Mouse (Mus musculus) hindbrain, embryonic 11.5 days (tissue): ENCODE measurements around the gene Lats2. TPM values are rescaled to one million over a fixed set of nuclear protein-coding genes. Genes with fewer than 3 reads are reported as not detected.
A peak's percentile ranks its signal among the peaks of the same experiment; 100 is the strongest.
"Not testable (repeated sequence)": the region's sequence is repeated elsewhere in the genome, so short reads cannot be mapped to it uniquely, and the experiment has no call there.

Experiments
- ATAC-seq: fragments of 200-750 bp; cut with Nextera tagmentation; 2 replicates; pipeline ENCODE4 v1.8.0; 2017; ENCODE audit warnings: mild to moderate bottlenecking, moderate TSS enrichment, moderate library complexity; ENCODE audit not compliant: low FRiP score
- DNase-seq: peaks from one replicate; pipeline ENCODE4 v3.0.0-alpha.2; 2015; ENCODE audit warnings: low spot score
- H3K27ac ChIP-seq: fragments of 300-500 bp; sonication (generic); 2 replicates; pipeline ENCODE4 v1.5.1; 2014; ENCODE audit warnings: mild to moderate bottlenecking, low read depth, low read length
- H3K27me3 ChIP-seq: fragments of 300-500 bp; sonication (generic); 2 replicates; pipeline ENCODE4 v1.6.1; 2014; ENCODE audit warnings: mild to moderate bottlenecking, low read length, moderate library complexity, mixed read lengths; ENCODE audit not compliant: control insufficient read depth, insufficient read depth
- H3K36me3 ChIP-seq: fragments of 300-500 bp; sonication (generic); 2 replicates; pipeline ENCODE4 v1.6.1; 2014; ENCODE audit warnings: mild to moderate bottlenecking, low read length, moderate library complexity, mixed read lengths; ENCODE audit not compliant: control insufficient read depth, insufficient read depth
- H3K4me1 ChIP-seq: fragments of 300-500 bp; sonication (generic); replicated peaks from 2 replicates; pipeline ENCODE4 v1.6.1; 2014; ENCODE audit warnings: low read length, mixed read lengths; ENCODE audit not compliant: control insufficient read depth, insufficient read depth
- H3K4me2 ChIP-seq: fragments of 300-500 bp; sonication (generic); replicated peaks from 2 replicates; pipeline ENCODE4 v1.6.1; 2014; ENCODE audit warnings: mild to moderate bottlenecking, low read depth, low read length
- H3K4me3 ChIP-seq: fragments of 300-500 bp; sonication (generic); 2 replicates; pipeline ENCODE4 v1.5.1; 2014; ENCODE audit warnings: low read depth, low read length
- H3K9ac ChIP-seq: fragments of 300-500 bp; sonication (generic); 2 replicates; pipeline ENCODE4 v1.6.1; 2014; ENCODE audit warnings: low read depth, low read length
- H3K9me3 ChIP-seq: fragments of 300-500 bp; sonication (generic); 2 replicates; pipeline ENCODE4 v1.6.1; 2016; ENCODE audit warnings: low read length; ENCODE audit not compliant: control insufficient read depth
- WGBS: fragments of 180-500 bp; shearing (Covaris S2); extraction: QIAGEN DNeasy Blood & Tissue Kit; methylation state at CpG from one replicate; pipeline ENCODE4 v1.1.7; 2014; 5-methylcytosine and 5-hydroxymethylcytosine counted together
- polyA plus RNA-seq: library from polyadenylated mRNA; unstranded; fragments of >200 nt; fragmentation: Nextera tagmentation; extraction: Ambion mirVana; gene quantifications from 2 replicates; pipeline ENCODE4 v1.2.1, GENCODE M21; 2014

Gene Lats2
- polyA plus RNA-seq, 1 experiment from 2014 or later: 13.2 TPM

DNA sequence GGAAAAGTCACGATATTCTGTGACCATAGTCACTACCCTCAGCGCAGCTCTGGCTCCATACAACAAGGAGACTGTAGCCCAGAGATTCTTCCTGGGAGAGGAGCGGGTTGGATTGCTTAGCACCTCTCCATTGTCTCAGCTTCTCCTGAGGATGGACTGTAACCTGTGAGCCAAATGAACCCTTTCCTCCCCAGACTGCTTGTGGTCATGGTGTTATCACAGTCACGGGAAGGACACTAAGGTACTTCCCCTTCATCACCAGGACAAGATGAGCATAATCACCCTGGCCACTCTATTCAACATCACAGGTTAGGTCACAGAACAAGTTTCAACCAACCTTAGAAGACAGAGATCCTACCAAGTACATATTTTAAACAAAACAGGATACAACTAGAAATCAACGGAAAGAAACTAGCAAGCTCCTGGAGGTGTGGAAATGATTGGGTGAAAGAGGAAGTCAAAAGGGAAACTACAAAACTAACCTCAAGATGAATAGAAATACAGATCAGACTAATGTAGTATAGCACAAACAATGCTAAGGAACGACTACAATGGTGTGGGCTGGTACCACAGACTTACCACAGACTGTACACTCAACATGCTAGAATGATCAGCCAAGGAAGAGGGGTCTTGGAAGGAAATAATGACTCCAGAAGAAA is 14.1 kb upstream of the Lats2 start:
- Histone ChIP-seq H3K4me1 (no peaks in the 10 kb centered on the region), H3K4me2 (no peak overlapping the region), H3K9me3 (no peaks in the 10 kb centered on the region), H3K36me3 (no peaks in the 10 kb centered on the region), H3K27ac (no peak overlapping the region), H3K9ac (no peak overlapping the region), H3K27me3 (no peaks in the 10 kb centered on the region), H3K4me3 (no peak overlapping the region)
- DNase-seq (no peak), ATAC-seq (no peak)
- WGBS: 81% methylated on average over 6 of the region's 6 CpGs

DNA sequence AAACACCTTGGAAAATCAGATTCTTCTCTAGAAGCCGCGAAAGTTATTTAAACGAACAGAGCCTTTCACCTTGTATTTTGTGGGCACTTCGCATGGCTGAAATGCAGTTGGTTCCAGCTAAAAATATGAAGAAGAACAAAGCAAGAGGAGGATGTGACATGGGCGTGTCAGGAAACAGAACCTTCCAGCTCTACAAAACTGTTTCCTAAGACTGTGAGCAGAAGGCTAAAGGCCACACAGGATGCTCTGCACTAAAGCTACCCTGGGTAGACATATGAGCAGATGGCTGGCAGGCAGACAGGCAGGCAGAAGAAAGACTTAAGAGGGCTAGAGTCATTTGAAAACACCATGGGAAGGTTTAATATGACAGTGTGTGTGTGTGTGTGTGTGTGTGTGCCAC is 10.9 kb upstream of the Lats2 start:
- WGBS: 95% methylated on average over 5 of the region's 5 CpGs
- no peak for DNase-seq
- H3K4me2 ChIP-seq: no peak overlapping the region
- H3K36me3 ChIP-seq: no peaks in the 10 kb centered on the region
- H3K4me3 ChIP-seq: no peak overlapping the region
- H3K9me3 ChIP-seq: no peaks in the 10 kb centered on the region
- ATAC-seq: no peak
- no peaks in the 10 kb centered on the region for H3K27me3 ChIP-seq
- H3K27ac ChIP-seq: no peak overlapping the region
- H3K9ac ChIP-seq: no peak overlapping the region
- H3K4me1 ChIP-seq: no peaks in the 10 kb centered on the region

DNA sequence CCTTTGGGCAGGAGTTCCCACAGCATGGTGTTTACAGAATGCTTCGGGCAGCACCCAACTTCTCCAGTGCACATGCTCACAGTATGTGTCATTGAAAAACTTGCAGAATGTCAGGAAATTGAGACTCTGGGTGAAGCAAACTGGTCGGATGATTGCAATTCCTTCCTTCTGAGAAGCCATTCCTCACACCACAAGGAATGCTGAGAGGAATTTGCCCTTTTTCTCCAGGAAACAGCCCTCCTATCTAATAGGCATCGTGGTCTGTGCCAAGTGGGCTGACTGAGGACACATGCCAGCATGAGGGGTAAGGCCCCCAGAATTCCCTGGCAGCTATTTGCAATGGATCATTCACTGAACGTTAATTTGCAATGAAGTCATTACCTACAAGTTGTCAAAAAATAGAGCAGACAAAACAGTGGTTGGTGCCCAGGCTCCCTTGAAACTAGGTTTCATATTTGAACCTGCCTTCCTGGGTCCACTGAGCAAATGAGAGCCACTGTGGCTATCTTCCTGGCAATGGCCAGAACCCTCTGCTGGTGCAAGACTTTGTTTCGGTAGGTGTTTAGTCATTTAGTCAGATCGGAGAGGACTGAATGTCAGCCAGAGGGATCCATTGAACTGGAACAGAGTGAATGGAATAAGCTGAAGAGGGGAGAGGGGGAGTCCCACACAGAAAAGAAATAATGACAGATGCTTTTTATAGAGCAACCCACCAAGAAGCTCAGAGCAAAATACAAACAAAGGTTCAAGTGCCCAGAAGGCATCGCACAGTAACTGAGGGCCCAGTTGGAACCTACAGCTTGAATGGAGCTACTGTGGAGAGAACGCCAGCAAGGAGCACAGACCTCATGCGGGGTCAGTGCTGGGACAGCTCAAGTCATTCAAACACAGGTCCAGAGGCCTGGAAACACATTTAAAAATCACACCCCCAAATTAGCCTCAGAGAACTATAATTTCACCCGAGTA is 2.5 kb upstream of the Lats2 start:
- H3K27ac ChIP-seq: no peak overlapping the region
- no peak overlapping the region for H3K9ac ChIP-seq
- no peaks in the 10 kb centered on the region for H3K9me3 ChIP-seq
- no peaks in the 10 kb centered on the region for H3K27me3 ChIP-seq
- no peak overlapping the region for H3K4me2 ChIP-seq
- DNase-seq (no peak), ATAC-seq (peak; percentile 14; the same call in 1 of the 2 replicates)
- no peaks in the 10 kb centered on the region for H3K36me3 ChIP-seq
- H3K4me1 ChIP-seq: no peaks in the 10 kb centered on the region
- 51% methylated on average over 10 of the region's 10 CpGs for WGBS
- no peak overlapping the region for H3K4me3 ChIP-seq

DNA sequence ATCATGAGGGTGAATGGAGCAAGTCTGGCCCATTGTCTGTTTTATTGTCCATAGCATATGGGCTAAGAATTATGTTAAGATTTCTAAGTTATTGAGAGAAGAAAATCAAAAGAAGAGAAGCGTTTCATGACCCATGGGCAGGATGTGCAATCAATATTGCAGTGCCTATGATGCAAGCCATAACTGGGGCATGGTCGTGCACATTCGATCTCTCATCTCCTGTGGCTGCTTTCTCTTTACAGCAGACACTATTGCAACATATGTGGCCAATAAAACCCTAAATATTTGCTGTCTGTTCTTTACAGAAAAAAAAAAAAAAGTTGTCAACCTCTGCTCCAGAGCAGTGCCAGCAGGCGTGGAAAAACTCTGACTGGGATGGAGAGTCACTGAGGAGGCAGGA is 2.1 kb downstream of the Lats2 start:
- no peak overlapping the region for H3K27ac ChIP-seq
- no peak overlapping the region for H3K4me2 ChIP-seq
- no peaks in the 10 kb centered on the region for H3K4me1 ChIP-seq
- no peak overlapping the region for H3K9ac ChIP-seq
- DNase-seq: no peak
- H3K4me3 ChIP-seq: no peak overlapping the region
- H3K9me3 ChIP-seq: no peaks in the 10 kb centered on the region
- WGBS: 83% methylated on average over 4 of the region's 4 CpGs
- no peaks in the 10 kb centered on the region for H3K36me3 ChIP-seq
- H3K27me3 ChIP-seq: no peaks in the 10 kb centered on the region
- no peak for ATAC-seq

DNA sequence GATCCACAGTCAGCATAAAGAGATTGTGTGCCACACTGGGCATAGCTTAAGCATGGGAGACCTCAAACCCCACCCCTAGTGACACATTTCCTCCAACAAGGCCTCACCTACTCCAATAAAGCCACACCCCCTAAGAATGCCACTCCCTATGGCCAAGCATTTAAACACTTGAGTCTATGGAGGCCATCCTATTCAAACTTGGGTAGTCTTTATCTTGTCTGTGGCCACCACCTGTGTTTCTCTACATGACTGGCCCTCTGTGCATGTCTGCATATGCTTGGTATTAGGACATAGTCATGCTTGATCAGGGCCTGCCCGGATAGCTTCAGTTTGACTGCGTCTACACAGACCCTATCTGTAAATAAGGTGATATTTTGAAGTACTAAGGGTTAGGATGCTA is 2.5 kb downstream of the Lats2 start:
- Histone ChIP-seq H3K36me3 (no peaks in the 10 kb centered on the region), H3K27ac (no peak overlapping the region), H3K4me1 (no peaks in the 10 kb centered on the region), H3K9ac (no peak overlapping the region), H3K4me2 (no peak overlapping the region), H3K27me3 (no peaks in the 10 kb centered on the region), H3K9me3 (no peaks in the 10 kb centered on the region), H3K4me3 (no peak overlapping the region)
- ATAC-seq (no peak), DNase-seq (no peak)
- WGBS: 91% methylated on average over 2 of the region's 2 CpGs

DNA sequence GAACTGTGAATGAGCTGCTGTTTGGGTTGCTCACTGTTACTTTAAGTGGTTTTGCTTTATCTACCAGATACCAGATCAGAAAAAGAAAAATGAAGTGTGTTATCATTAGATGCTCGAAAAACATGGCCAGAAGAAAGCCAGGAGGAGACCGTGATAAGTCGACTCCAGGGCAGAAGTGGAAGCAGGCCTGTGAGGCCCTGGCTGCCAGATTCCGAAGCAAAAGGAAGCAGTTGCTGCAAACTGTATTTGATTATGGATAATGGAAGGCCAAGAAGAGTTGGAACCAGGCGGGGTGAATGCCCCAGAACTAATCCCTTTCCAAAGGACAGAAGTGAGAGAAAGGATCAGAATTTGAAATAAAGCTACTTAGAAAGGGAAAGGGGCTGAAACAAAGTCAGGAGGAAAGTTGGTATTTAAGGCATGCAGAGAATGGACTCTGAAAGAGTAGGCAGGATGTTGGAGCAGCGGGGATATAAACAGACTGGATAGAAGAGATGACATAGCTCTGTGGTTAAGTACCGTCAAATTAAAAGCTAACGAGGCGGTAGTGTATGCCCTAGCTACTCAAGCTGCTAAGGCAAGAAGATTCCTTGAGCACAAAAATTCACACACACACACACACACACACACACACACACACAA is 4.7 kb downstream of the Lats2 start:
- no peak for ATAC-seq
- WGBS: 40% methylated on average over 9 of the region's 9 CpGs

DNA sequence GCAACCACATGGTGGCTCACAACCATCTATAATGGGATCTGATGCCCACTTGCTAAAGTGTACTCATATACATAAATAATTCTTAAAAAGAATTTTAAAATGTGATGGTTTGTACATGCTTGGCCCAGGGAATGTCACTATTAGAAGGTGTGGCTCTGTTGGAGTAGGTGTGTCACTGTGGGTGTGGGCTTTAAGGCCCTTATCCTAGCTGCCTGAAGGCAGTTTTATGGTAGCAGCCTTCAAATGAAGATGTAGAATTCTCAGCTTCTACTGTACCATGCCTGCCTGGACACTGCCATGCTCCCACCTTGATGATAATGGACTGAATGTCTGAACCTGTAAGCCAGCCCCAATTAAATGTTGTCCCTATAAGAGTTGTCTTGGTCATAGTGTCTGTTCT is 7.2 kb downstream of the Lats2 start:
- not testable (repeated sequence) for H3K27ac ChIP-seq, H3K4me1 ChIP-seq, H3K9ac ChIP-seq, H3K9me3 ChIP-seq, DNase-seq, H3K4me3 ChIP-seq, H3K36me3 ChIP-seq, H3K4me2 ChIP-seq, ATAC-seq, H3K27me3 ChIP-seq

More for the DNA sequence above, 4.7 kb downstream of the Lats2 start:
- H3K4me1 ChIP-seq: no peaks in the 10 kb centered on the region
- H3K27me3 ChIP-seq: no peaks in the 10 kb centered on the region
- no peaks in the 10 kb centered on the region for H3K9me3 ChIP-seq
- H3K36me3 ChIP-seq: no peaks in the 10 kb centered on the region
- no peak overlapping the region for H3K4me2 ChIP-seq
- H3K4me3 ChIP-seq: no peak overlapping the region
- no peak overlapping the region for H3K9ac ChIP-seq
- DNase-seq: no peak
- H3K27ac ChIP-seq: no peak overlapping the region

DNA sequence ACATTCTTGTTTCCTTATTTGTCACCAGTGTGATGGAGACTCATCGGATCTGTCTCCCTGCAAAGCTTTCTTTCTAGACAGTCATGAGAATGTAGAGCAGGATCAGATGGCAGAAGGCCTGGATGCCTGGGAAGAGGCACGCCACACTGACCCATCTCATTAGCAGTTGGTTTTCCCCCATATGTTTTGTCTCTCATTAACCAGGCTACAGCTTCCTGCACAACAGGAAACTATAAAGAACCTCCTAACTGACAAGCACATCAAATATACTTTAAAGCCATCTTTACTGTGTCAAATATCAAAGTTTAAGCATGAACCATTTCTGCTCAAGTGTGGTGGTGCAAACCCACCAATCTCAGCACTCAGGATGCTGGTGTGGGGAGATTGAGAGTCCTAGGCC is 8.7 kb downstream of the Lats2 start:
- H3K9me3 ChIP-seq: no peaks in the 10 kb centered on the region
- H3K4me1 ChIP-seq: no peaks in the 10 kb centered on the region
- no peak overlapping the region for H3K4me2 ChIP-seq
- 76% methylated on average over 2 of the region's 2 CpGs for WGBS
- H3K27ac ChIP-seq: no peak overlapping the region
- H3K9ac ChIP-seq: no peak overlapping the region
- ATAC-seq: no peak
- no peak for DNase-seq
- no peak overlapping the region for H3K4me3 ChIP-seq
- no peaks in the 10 kb centered on the region for H3K27me3 ChIP-seq
- H3K36me3 ChIP-seq: no peaks in the 10 kb centered on the region
